Mouse (Mus musculus): ENCODE measurements at regions not wholly inside any gene's neighbourhood (a gene's known extent, or its start where the extent isn't known, plus 50 kb on each side); places are given as distances from the start of the nearest gene placed in this dataset.

- H3K27ac ChIP-seq (ENCODE audit: low read length) = no peak overlapping the region
- H3K4me2 ChIP-seq (replicated peaks; ENCODE audit: low read depth, low read length) = no peak overlapping the region
- no peak overlapping the region for H3K4me3 ChIP-seq (ENCODE audit: low read length)
- WGBS = 79% methylated on average over 3 of the region's 3 CpGs
- no peaks in the 10 kb centered on the region for H3K27me3 ChIP-seq (ENCODE audit: insufficient read depth, low read length)
- H3K4me1 ChIP-seq (ENCODE audit: insufficient read depth, low read length) = no peaks in the 10 kb centered on the region
- ATAC-seq (ENCODE audit: low FRiP score, low TSS enrichment) = no peak
- H3K36me3 ChIP-seq (ENCODE audit: insufficient read depth, low read length) = no peaks in the 10 kb centered on the region
- no peaks in the 10 kb centered on the region for H3K9me3 ChIP-seq (ENCODE audit: low read length)
- no peak overlapping the region for H3K9ac ChIP-seq (replicated peaks; ENCODE audit: low read length)
Measured at GRCm38 (mm10) chr9:116311364-116311763, 136.2 kb upstream of the Tgfbr2 start.

GRCm38 (mm10) chr9:116301602-116302001 is 126.4 kb upstream of the Tgfbr2 start:
- Histone ChIP-seq H3K4me1 (ENCODE audit: insufficient read depth, low read length) (no peaks in the 10 kb centered on the region), H3K9ac (replicated peaks; ENCODE audit: low read length) (no peak overlapping the region), H3K9me3 (ENCODE audit: low read length) (no peaks in the 10 kb centered on the region; the same call in 1 of the 2 replicates), H3K27me3 (ENCODE audit: insufficient read depth, low read length) (no peaks in the 10 kb centered on the region), H3K4me2 (replicated peaks; ENCODE audit: low read depth, low read length) (no peak overlapping the region), H3K27ac (ENCODE audit: low read length) (no peak overlapping the region), H3K36me3 (ENCODE audit: insufficient read depth, low read length) (no peaks in the 10 kb centered on the region), H3K4me3 (ENCODE audit: low read length) (no peak overlapping the region)
- WGBS = 67% methylated on average over 2 of the region's 2 CpGs
- ATAC-seq (ENCODE audit: low FRiP score, low TSS enrichment) = no peak

GRCm38 (mm10) chr9:116298791-116299190 is 123.6 kb upstream of the Tgfbr2 start:
- no peak overlapping the region for H3K27ac ChIP-seq (ENCODE audit: low read length)
- no peak overlapping the region for H3K4me3 ChIP-seq (ENCODE audit: low read length)
- no peak for ATAC-seq (ENCODE audit: low FRiP score, low TSS enrichment)
- H3K36me3 ChIP-seq (ENCODE audit: insufficient read depth, low read length) = no peaks in the 10 kb centered on the region
- H3K4me1 ChIP-seq (ENCODE audit: insufficient read depth, low read length) = no peaks in the 10 kb centered on the region
- no peak overlapping the region for H3K4me2 ChIP-seq (replicated peaks; ENCODE audit: low read depth, low read length)
- no peaks in the 10 kb centered on the region; the same call in 1 of the 2 replicates for H3K9me3 ChIP-seq (ENCODE audit: low read length)
- no peak overlapping the region for H3K9ac ChIP-seq (replicated peaks; ENCODE audit: low read length)
- WGBS = 66% methylated on average over 4 of the region's 4 CpGs
- no peaks in the 10 kb centered on the region for H3K27me3 ChIP-seq (ENCODE audit: insufficient read depth, low read length)

- WGBS = 91% methylated on average over 7 of the region's 7 CpGs
- Histone ChIP-seq H3K9ac (replicated peaks; ENCODE audit: low read length) (no peak overlapping the region), H3K4me2 (replicated peaks; ENCODE audit: low read depth, low read length) (no peak overlapping the region), H3K27me3 (ENCODE audit: insufficient read depth, low read length) (no peaks in the 10 kb centered on the region), H3K36me3 (ENCODE audit: insufficient read depth, low read length) (no peaks in the 10 kb centered on the region), H3K4me3 (ENCODE audit: low read length) (no peak overlapping the region), H3K9me3 (ENCODE audit: low read length) (no peaks in the 10 kb centered on the region; the same call in 1 of the 2 replicates), H3K4me1 (ENCODE audit: insufficient read depth, low read length) (no peaks in the 10 kb centered on the region), H3K27ac (ENCODE audit: low read length) (no peak overlapping the region)
- no peak for ATAC-seq (ENCODE audit: low FRiP score, low TSS enrichment)
Measured at GRCm38 (mm10) chr9:116296349-116296748, 121.2 kb upstream of the Tgfbr2 start.

- H3K9ac ChIP-seq (replicated peaks; ENCODE audit: low read length) = no peak overlapping the region
- 85% methylated on average over 3 of the region's 3 CpGs for WGBS
- H3K27ac ChIP-seq (ENCODE audit: low read length) = no peak overlapping the region
- no peak overlapping the region for H3K4me2 ChIP-seq (replicated peaks; ENCODE audit: low read depth, low read length)
- no peaks in the 10 kb centered on the region for H3K4me1 ChIP-seq (ENCODE audit: insufficient read depth, low read length)
- H3K27me3 ChIP-seq (ENCODE audit: insufficient read depth, low read length) = no peaks in the 10 kb centered on the region
- no peaks in the 10 kb centered on the region for H3K9me3 ChIP-seq (ENCODE audit: low read length)
- H3K4me3 ChIP-seq (ENCODE audit: low read length) = no peak overlapping the region
- no peak for ATAC-seq (ENCODE audit: low FRiP score, low TSS enrichment)
- H3K36me3 ChIP-seq (ENCODE audit: insufficient read depth, low read length) = no peaks in the 10 kb centered on the region
Measured at GRCm38 (mm10) chr9:116294073-116294472, 118.9 kb upstream of the Tgfbr2 start.

- WGBS = 65% methylated on average over 6 of the region's 6 CpGs
- no peak overlapping the region for H3K4me3 ChIP-seq (ENCODE audit: low read length)
- H3K4me2 ChIP-seq (replicated peaks; ENCODE audit: low read depth, low read length) = no peak overlapping the region
Measured at GRCm38 (mm10) chr9:116293110-116293509, 118.0 kb upstream of the Tgfbr2 start.

GRCm38 (mm10) chr9:116291624-116292023 is 116.5 kb upstream of the Tgfbr2 start:
- H3K9me3 ChIP-seq (ENCODE audit: low read length) = no peaks in the 10 kb centered on the region; the same call in 1 of the 2 replicates
- no peaks in the 10 kb centered on the region for H3K27me3 ChIP-seq (ENCODE audit: insufficient read depth, low read length)
- no peaks in the 10 kb centered on the region for H3K4me1 ChIP-seq (ENCODE audit: insufficient read depth, low read length)
- H3K9ac ChIP-seq (replicated peaks; ENCODE audit: low read length) = no peak overlapping the region
- no peaks in the 10 kb centered on the region for H3K36me3 ChIP-seq (ENCODE audit: insufficient read depth, low read length)
- WGBS = 78% methylated on average over 3 of the region's 3 CpGs
- H3K27ac ChIP-seq (ENCODE audit: low read length) = no peak overlapping the region
- ATAC-seq (ENCODE audit: low FRiP score, low TSS enrichment) = no peak
- no peak overlapping the region for H3K4me2 ChIP-seq (replicated peaks; ENCODE audit: low read depth, low read length)
- H3K4me3 ChIP-seq (ENCODE audit: low read length) = no peak overlapping the region

More at GRCm38 (mm10) chr9:116293110-116293509, 118.0 kb upstream of the Tgfbr2 start:
- H3K36me3 ChIP-seq (ENCODE audit: insufficient read depth, low read length) = no peaks in the 10 kb centered on the region
- H3K9me3 ChIP-seq (ENCODE audit: low read length) = no peaks in the 10 kb centered on the region
- no peak overlapping the region for H3K9ac ChIP-seq (replicated peaks; ENCODE audit: low read length)
- no peak overlapping the region; the same call in 1 of the 2 replicates for H3K27ac ChIP-seq (ENCODE audit: low read length)
- ATAC-seq (ENCODE audit: low FRiP score, low TSS enrichment) = no peak
- H3K27me3 ChIP-seq (ENCODE audit: insufficient read depth, low read length) = no peaks in the 10 kb centered on the region
- H3K4me1 ChIP-seq (ENCODE audit: insufficient read depth, low read length) = no peaks in the 10 kb centered on the region

GRCm38 (mm10) chr9:116290896-116291295 is 115.7 kb upstream of the Tgfbr2 start:
- no peak overlapping the region for H3K27ac ChIP-seq (ENCODE audit: low read length)
- H3K9ac ChIP-seq (replicated peaks; ENCODE audit: low read length) = no peak overlapping the region
- no peak overlapping the region for H3K4me3 ChIP-seq (ENCODE audit: low read length)
- H3K36me3 ChIP-seq (ENCODE audit: insufficient read depth, low read length) = no peaks in the 10 kb centered on the region
- H3K4me2 ChIP-seq (replicated peaks; ENCODE audit: low read depth, low read length) = no peak overlapping the region
- no peak for ATAC-seq (ENCODE audit: low FRiP score, low TSS enrichment)
- 90% methylated on average over 1 of the region's 1 CpGs for WGBS
- no peaks in the 10 kb centered on the region for H3K27me3 ChIP-seq (ENCODE audit: insufficient read depth, low read length)
- H3K4me1 ChIP-seq (ENCODE audit: insufficient read depth, low read length) = no peaks in the 10 kb centered on the region
- H3K9me3 ChIP-seq (ENCODE audit: low read length) = no peaks in the 10 kb centered on the region; the same call in 1 of the 2 replicates

GRCm38 (mm10) chr9:116285691-116286431 is 110.7 kb upstream of the Tgfbr2 start:
- Histone ChIP-seq H3K36me3 (ENCODE audit: insufficient read depth, low read length) (no peaks in the 10 kb centered on the region), H3K27ac (ENCODE audit: low read length) (no peak overlapping the region), H3K4me1 (ENCODE audit: insufficient read depth, low read length) (no peaks in the 10 kb centered on the region), H3K27me3 (ENCODE audit: insufficient read depth, low read length) (no peaks in the 10 kb centered on the region), H3K4me2 (replicated peaks; ENCODE audit: low read depth, low read length) (no peak overlapping the region), H3K4me3 (ENCODE audit: low read length) (no peak overlapping the region), H3K9me3 (ENCODE audit: low read length) (no peaks in the 10 kb centered on the region; the same call in 1 of the 2 replicates), H3K9ac (replicated peaks; ENCODE audit: low read length) (no peak overlapping the region)
- no peak for ATAC-seq (ENCODE audit: low FRiP score, low TSS enrichment)
- 67% methylated on average over 11 of the region's 11 CpGs for WGBS

GRCm38 (mm10) chr9:116283790-116284526 is 108.8 kb upstream of the Tgfbr2 start:
- Histone ChIP-seq H3K9me3 (ENCODE audit: low read length) (no peaks in the 10 kb centered on the region; the same call in 1 of the 2 replicates), H3K27me3 (ENCODE audit: insufficient read depth, low read length) (no peaks in the 10 kb centered on the region), H3K4me3 (ENCODE audit: low read length) (no peak overlapping the region), H3K4me2 (replicated peaks; ENCODE audit: low read depth, low read length) (no peak overlapping the region), H3K36me3 (ENCODE audit: insufficient read depth, low read length) (no peaks in the 10 kb centered on the region), H3K4me1 (ENCODE audit: insufficient read depth, low read length) (no peaks in the 10 kb centered on the region), H3K9ac (replicated peaks; ENCODE audit: low read length) (no peak overlapping the region), H3K27ac (ENCODE audit: low read length) (no peak overlapping the region)
- 84% methylated on average over 1 of the region's 1 CpGs for WGBS
- ATAC-seq (ENCODE audit: low FRiP score, low TSS enrichment) = no peak

All from kidney, embryonic 16.5 days (tissue).